Mouse (Mus musculus) hindbrain, embryonic 14.5 days (tissue): Measurements from ENCODE around the gene Traf5. TPM values are rescaled to one million over a fixed set of nuclear protein-coding genes. Genes with fewer than 3 reads are reported as not detected.

Experiments
- ATAC-seq: fragments of 200-750 bp; cut with Nextera tagmentation; 2 replicates; pipeline ENCODE4 v1.8.0; 2017; ENCODE audit warnings: moderate number of reproducible peaks, mild to moderate bottlenecking, moderate TSS enrichment, moderate library complexity; ENCODE audit not compliant: low FRiP score
- DNase-seq: peaks from one replicate; pipeline ENCODE4 v3.0.0-alpha.2; 2015; ENCODE audit warnings: low spot score
- H3K27ac ChIP-seq: fragments of 300-500 bp; sonication (generic); 2 replicates; pipeline ENCODE4 v1.5.1; 2014; ENCODE audit warnings: mild to moderate bottlenecking, moderate library complexity
- H3K27me3 ChIP-seq: fragments of 300-500 bp; sonication (generic); 2 replicates; pipeline ENCODE4 v1.6.1; 2014; ENCODE audit warnings: mild to moderate bottlenecking, low read length, mixed read lengths; ENCODE audit not compliant: control insufficient read depth, insufficient read depth
- H3K36me3 ChIP-seq: fragments of 300-500 bp; sonication (generic); replicated peaks from 2 replicates; pipeline ENCODE4 v1.6.1; 2014; ENCODE audit not compliant: control insufficient read depth, insufficient read depth
- H3K4me1 ChIP-seq: fragments of 300-500 bp; sonication (generic); replicated peaks from 2 replicates; pipeline ENCODE4 v1.6.1; 2014; ENCODE audit warnings: antibody characterized with exemption, low read length, mixed read lengths; ENCODE audit not compliant: control insufficient read depth, insufficient read depth
- H3K4me2 ChIP-seq: fragments of 300-500 bp; sonication (generic); replicated peaks from 2 replicates; pipeline ENCODE4 v1.6.1; 2014; ENCODE audit warnings: mild to moderate bottlenecking, moderate library complexity
- H3K4me3 ChIP-seq: fragments of 300-500 bp; sonication (generic); replicated peaks from 2 replicates; pipeline ENCODE4 v1.5.1; 2014; ENCODE audit warnings: mild to moderate bottlenecking, low read length
- H3K9ac ChIP-seq: fragments of 300-500 bp; sonication (generic); 2 replicates; pipeline ENCODE4 v1.6.1; 2014
- H3K9me3 ChIP-seq: fragments of 300-500 bp; sonication (generic); 2 replicates; pipeline ENCODE4 v1.6.1; 2016; ENCODE audit warnings: low read length; ENCODE audit not compliant: control insufficient read depth
- WGBS: fragments of 180-500 bp; shearing (Covaris S2); extraction: QIAGEN DNeasy Blood & Tissue Kit; methylation state at CpG from one replicate; pipeline ENCODE4 v1.1.7; 2014; 5-methylcytosine and 5-hydroxymethylcytosine counted together
- polyA plus RNA-seq: library from polyadenylated mRNA; unstranded; fragments of >200 nt; fragmentation: Nextera tagmentation; extraction: Ambion mirVana; gene quantifications from 2 replicates; pipeline ENCODE4 v1.2.1, GENCODE M21; 2014

The Traf5 gene
- polyA plus RNA-seq, 1 experiment from 2014 or later = 2.9 TPM

DNA sequence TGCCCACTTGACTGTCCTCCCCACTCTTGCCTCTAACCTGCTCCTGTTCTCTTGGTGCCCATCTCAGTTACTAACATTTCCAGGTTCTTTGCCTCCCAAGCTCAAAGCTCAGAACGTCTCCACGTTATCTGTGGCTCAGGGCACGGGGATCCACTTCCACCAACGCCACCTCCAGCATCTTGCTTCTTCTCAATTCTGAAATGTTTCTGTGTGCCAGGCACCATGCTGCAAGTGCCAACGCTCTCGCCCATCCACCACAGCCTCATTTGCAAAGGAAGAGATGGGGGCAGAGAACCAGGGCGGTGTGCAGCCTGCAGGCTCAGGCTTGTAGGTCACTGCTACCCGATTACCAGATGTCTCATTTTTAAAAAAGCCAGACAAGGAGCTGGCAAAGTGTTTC is 39.9 kb downstream of the Traf5 start:
- ATAC-seq (no peak), DNase-seq (no peak)
- H3K9ac ChIP-seq = no peak overlapping the region
- H3K27ac ChIP-seq = no peak overlapping the region
- no peak overlapping the region for H3K4me3 ChIP-seq
- no peaks in the 10 kb centered on the region for H3K9me3 ChIP-seq
- H3K4me1 ChIP-seq = no peaks in the 10 kb centered on the region
- H3K36me3 ChIP-seq = no peaks in the 10 kb centered on the region
- WGBS = 93% methylated on average over 8 of the region's 8 CpGs
- no peak overlapping the region for H3K4me2 ChIP-seq
- H3K27me3 ChIP-seq = no peaks in the 10 kb centered on the region

DNA sequence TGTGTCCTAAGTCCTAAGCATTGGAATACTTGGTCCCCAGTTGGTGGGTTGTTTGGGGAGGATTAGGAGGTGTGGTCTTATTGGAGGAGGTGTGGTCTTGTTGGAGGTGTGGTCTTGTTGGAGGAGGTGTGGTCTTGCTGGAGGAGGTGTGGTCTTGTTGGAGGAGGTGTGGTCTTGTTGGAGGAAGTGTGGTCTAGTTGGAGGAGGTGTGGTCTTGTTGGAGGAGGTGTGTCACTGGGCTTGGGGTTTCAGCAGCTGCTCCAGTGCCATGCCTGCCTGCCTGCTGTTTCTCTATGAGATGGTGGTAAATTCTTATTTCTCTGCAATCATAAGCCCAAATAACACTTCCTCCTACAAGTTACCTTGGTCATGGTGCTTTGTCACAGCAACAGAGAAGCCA is 93.3 kb downstream of the Traf5 start:
- DNase-seq = no peak
- no peaks in the 10 kb centered on the region for H3K4me1 ChIP-seq
- H3K36me3 ChIP-seq = no peaks in the 10 kb centered on the region
- H3K4me2 ChIP-seq = no peak overlapping the region
- no peak overlapping the region for H3K4me3 ChIP-seq
- no peak overlapping the region for H3K27ac ChIP-seq
- no peak for ATAC-seq
- H3K27me3 ChIP-seq = no peaks in the 10 kb centered on the region
- H3K9ac ChIP-seq = no peak overlapping the region
- no peaks in the 10 kb centered on the region for H3K9me3 ChIP-seq

DNA sequence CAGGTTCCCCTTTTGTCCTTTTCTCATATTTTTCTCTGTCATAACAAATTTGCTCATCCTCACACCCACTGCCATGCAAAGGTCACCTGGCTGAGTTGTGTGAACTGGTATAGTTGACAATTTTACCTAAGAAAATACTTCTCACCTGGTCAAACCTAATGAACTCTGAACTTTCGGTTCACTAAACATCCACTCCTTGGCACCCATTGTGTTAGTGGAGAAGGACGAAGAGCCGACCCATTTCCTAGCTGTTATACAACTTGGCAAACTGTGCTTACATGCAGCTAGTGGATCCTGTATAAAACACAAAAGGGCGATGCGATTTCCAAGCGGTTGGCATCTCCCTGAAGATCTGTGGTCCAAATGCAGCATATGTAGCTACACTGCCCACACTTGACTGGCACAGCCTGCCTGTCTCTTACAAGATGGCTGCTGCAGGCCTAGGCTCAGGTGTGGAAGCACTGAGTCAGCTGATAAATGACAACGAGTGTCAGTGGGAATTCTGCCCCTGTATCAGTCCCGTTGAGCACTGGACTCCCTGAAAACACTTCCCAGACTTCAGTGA is 95.7 kb downstream of the Traf5 start:
- 90% methylated on average over 8 of the region's 8 CpGs for WGBS
- no peak for ATAC-seq

DNA sequence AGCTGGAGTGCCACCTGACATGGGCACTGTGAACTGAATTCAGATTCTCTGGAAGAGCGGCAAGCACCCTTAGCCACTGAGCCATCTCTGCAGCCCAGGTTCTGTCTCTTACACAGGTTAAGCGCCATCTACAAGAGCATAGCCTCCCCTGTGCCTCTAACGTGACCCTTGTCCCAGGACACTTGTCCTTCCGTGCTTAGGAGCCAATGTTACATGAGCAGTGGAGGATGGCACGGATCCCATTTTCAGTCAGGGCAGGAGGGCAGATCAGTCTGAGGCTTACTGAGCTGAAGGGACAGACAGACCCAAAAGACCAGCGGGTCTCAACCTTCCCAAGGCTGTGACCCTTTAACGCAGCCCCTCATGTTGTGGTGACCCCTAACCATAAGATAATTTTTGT is 96.4 kb downstream of the Traf5 start:
- H3K27me3 ChIP-seq = no peaks in the 10 kb centered on the region
- H3K4me2 ChIP-seq = no peak overlapping the region
- H3K9ac ChIP-seq = no peak overlapping the region
- WGBS = 92% methylated on average over 7 of the region's 7 CpGs
- H3K36me3 ChIP-seq = no peaks in the 10 kb centered on the region
- ATAC-seq = no peak
- no peaks in the 10 kb centered on the region for H3K4me1 ChIP-seq
- no peaks in the 10 kb centered on the region for H3K9me3 ChIP-seq
- H3K4me3 ChIP-seq = no peak overlapping the region
- no peak overlapping the region for H3K27ac ChIP-seq
- no peak for DNase-seq

More for the DNA sequence above, 95.7 kb downstream of the Traf5 start:
- H3K4me3 ChIP-seq = no peak overlapping the region
- no peak overlapping the region for H3K9ac ChIP-seq
- no peak overlapping the region for H3K27ac ChIP-seq
- H3K4me2 ChIP-seq = no peak overlapping the region
- H3K27me3 ChIP-seq = no peaks in the 10 kb centered on the region
- H3K9me3 ChIP-seq = no peaks in the 10 kb centered on the region
- no peak for DNase-seq
- H3K4me1 ChIP-seq = no peaks in the 10 kb centered on the region
- no peaks in the 10 kb centered on the region for H3K36me3 ChIP-seq

- H3K4me3 ChIP-seq = no peak overlapping the region
- no peaks in the 10 kb centered on the region for H3K4me1 ChIP-seq
- no peak overlapping the region for H3K27ac ChIP-seq
- H3K4me2 ChIP-seq = no peak overlapping the region
- 63% methylated on average over 4 of the region's 4 CpGs for WGBS
- H3K9ac ChIP-seq = no peak overlapping the region
- no peaks in the 10 kb centered on the region for H3K36me3 ChIP-seq
- no peaks in the 10 kb centered on the region for H3K27me3 ChIP-seq
- DNase-seq (no peak), ATAC-seq (no peak)
- no peaks in the 10 kb centered on the region for H3K9me3 ChIP-seq
Measured at GRCm38 (mm10) chr1:191995488-191995887, 96.9 kb downstream of the Traf5 start.

- Histone ChIP-seq H3K9ac (no peak overlapping the region), H3K4me3 (no peak overlapping the region), H3K36me3 (no peaks in the 10 kb centered on the region), H3K4me2 (no peak overlapping the region), H3K27ac (no peak overlapping the region), H3K9me3 (no peaks in the 10 kb centered on the region), H3K4me1 (0 out of 2 replicates have a peak, but pooled peaks cover 1% of the 10 kb centered on the region), H3K27me3 (no peaks in the 10 kb centered on the region)
- ATAC-seq (no peak), DNase-seq (no peak)
- WGBS = 76% methylated on average over 5 of the region's 5 CpGs
Measured at GRCm38 (mm10) chr1:191994476-191994875, 97.9 kb downstream of the Traf5 start.

- Histone ChIP-seq H3K27ac (no peak overlapping the region), H3K4me3 (no peak overlapping the region), H3K9ac (no peak overlapping the region), H3K27me3 (no peaks in the 10 kb centered on the region), H3K36me3 (no peaks in the 10 kb centered on the region), H3K9me3 (no peaks in the 10 kb centered on the region), H3K4me1 (0 out of 2 replicates have a peak, but pooled peaks cover 3% of the 10 kb centered on the region), H3K4me2 (no peak overlapping the region)
- WGBS = 73% methylated on average over 7 of the region's 7 CpGs
- DNase-seq (no peak), ATAC-seq (no peak)
Measured at GRCm38 (mm10) chr1:191992040-191992780, 100.1 kb downstream of the Traf5 start.

DNA sequence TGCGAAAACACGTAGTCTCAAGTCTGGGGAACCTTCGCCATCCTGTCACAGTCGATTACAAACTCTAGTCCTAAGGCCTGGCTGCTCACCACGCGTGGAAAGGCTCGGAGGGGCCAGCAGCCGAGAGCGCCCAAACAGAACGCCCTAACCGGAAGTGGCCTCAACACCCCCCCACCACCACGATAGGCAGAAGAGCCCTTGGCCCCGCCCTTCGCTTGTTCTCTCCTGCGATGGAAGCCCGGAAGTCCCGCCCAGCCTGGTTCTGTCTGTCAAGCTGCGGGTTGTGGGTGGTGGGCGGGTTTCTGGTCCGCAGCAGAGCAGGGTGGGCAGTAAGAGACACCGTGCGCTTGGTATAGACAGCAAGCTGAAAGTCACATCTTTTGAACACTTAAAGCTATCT is 102.4 kb downstream of the Traf5 start:
- H3K4me2 ChIP-seq = peak overlapping the region; percentile 66
- no peaks in the 10 kb centered on the region for H3K27me3 ChIP-seq
- peak overlapping the region; percentile 53 for H3K4me3 ChIP-seq
- no peaks in the 10 kb centered on the region for H3K36me3 ChIP-seq
- H3K4me1 ChIP-seq = 0 out of 2 replicates have a peak, but pooled peaks cover 3% of the 10 kb centered on the region
- ATAC-seq = peak; percentile 98
- H3K9ac ChIP-seq = peak overlapping the region; percentile 80
- H3K27ac ChIP-seq = peak overlapping the region; percentile 88
- WGBS = under 1% methylated on average over 22 of the region's 22 CpGs
- DNase-seq = peak; percentile 97
- no peaks in the 10 kb centered on the region for H3K9me3 ChIP-seq

DNA sequence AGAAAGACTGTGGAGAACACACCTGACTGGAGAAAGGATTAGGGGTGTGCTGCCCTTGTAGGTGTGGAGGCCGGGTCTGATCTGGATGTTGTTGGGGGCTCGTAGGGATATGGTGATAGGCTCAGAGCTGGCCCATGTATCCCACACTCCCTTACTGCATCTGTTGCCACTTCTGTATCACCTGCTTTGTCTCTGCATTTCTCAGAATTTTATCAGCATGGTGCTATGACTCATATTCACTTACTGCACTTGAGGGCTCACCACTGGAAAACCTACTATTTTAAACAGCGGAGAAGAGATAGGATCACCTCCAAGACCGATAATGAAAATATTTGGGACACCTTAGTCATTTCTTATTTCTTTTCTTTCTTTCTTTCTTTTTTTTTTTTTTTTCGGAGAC is 103.3 kb downstream of the Traf5 start:
- H3K4me3 ChIP-seq = peak overlapping the region; percentile 53; the same call in 1 of the 2 replicates

More for the DNA sequence above, 103.3 kb downstream of the Traf5 start:
- WGBS = 97% methylated on average over 5 of the region's 5 CpGs
- peak overlapping the region; percentile 66 for H3K4me2 ChIP-seq
- 0 out of 2 replicates have a peak, but pooled peaks cover 3% of the 10 kb centered on the region for H3K4me1 ChIP-seq
- H3K36me3 ChIP-seq = no peaks in the 10 kb centered on the region
- DNase-seq = no peak
- H3K9ac ChIP-seq = peak overlapping the region; percentile 80; the same call in 1 of the 2 replicates
- no peaks in the 10 kb centered on the region for H3K27me3 ChIP-seq
- ATAC-seq = no peak
- H3K27ac ChIP-seq = no peak overlapping the region
- H3K9me3 ChIP-seq = no peaks in the 10 kb centered on the region
